ENCODE assay signal across 8 mouse cellular contexts in genomic region chr11:69072666-69073064, GRCm38 (mm10). TPM values are rescaled to one million over a fixed set of nuclear protein-coding genes. Genes with fewer than 3 reads are reported as not detected.
DNase-seq lines count a peak whose midpoint lies in the region; ATAC-seq and TF ChIP-seq lines count a peak whose summit lies in the region.

No protein-coding gene starts in this region.

- peak overlapping the region; percentile 90 for H3K27ac ChIP-seq in kidney, embryonic 14.5 days (ENCODE audit: low read depth, low read length)
- peak overlapping the region; percentile 52 for H3K27ac ChIP-seq in embryonic facial prominence, embryonic 11.5 days (replicated peaks; ENCODE audit: low read depth, low read length)
- peak overlapping the region; percentile 97 for H3K27ac ChIP-seq in hindbrain, postnatal 0 days
- peak overlapping the region; percentile 93 for H3K27ac ChIP-seq in midbrain, postnatal 0 days (ENCODE audit: low read depth, low read length)

- no peaks in the 10 kb centered on the region for H3K36me3 ChIP-seq in kidney, embryonic 14.5 days (ENCODE audit: control insufficient read depth, insufficient read depth, low read length)
- H3K36me3 ChIP-seq in embryonic facial prominence, embryonic 11.5 days (replicated peaks; ENCODE audit: control insufficient read depth, insufficient read depth, low read depth, low read length), result no peaks in the 10 kb centered on the region
- no peaks in the 10 kb centered on the region for H3K36me3 ChIP-seq in hindbrain, postnatal 0 days (ENCODE audit: insufficient read depth, low read length)
- no peaks in the 10 kb centered on the region for H3K36me3 ChIP-seq in midbrain, postnatal 0 days (ENCODE audit: insufficient read depth, low read length)

- peak overlapping the region; percentile 21 for H3K4me3 ChIP-seq in kidney, embryonic 14.5 days (ENCODE audit: low read length)
- H3K4me3 ChIP-seq in embryonic facial prominence, embryonic 11.5 days (ENCODE audit: low read depth, low read length), result peak overlapping the region; percentile 16
- H3K4me3 ChIP-seq in hindbrain, postnatal 0 days (ENCODE audit: low read length), result peak overlapping the region; percentile 32
- peak overlapping the region; percentile 27 for H3K4me3 ChIP-seq in midbrain, postnatal 0 days (ENCODE audit: low read depth, low read length)

- 15% methylated on average over 9 of the region's 9 CpGs for WGBS in kidney, embryonic 14.5 days
- 11% methylated on average over 9 of the region's 9 CpGs for WGBS in embryonic facial prominence, embryonic 11.5 days
- WGBS in hindbrain, postnatal 0 days, result 3% methylated on average over 9 of the region's 9 CpGs
- WGBS in midbrain, postnatal 0 days, result 5% methylated on average over 9 of the region's 9 CpGs

- no peak for TF ChIP-seq CTCF in hindbrain, postnatal 0 days (IDR thresholded peaks at IDR 0.05; ENCODE audit: low read depth)
- no peak for TF ChIP-seq CTCF in midbrain, postnatal 0 days (IDR thresholded peaks at IDR 0.05)

- DNase-seq in kidney, adult 11 months, result no peak
- DNase-seq in embryonic facial prominence, embryonic 11.5 days (ENCODE audit: low spot score), result no peak
- DNase-seq in hindbrain, postnatal 0 days (ENCODE audit: low spot score), result no peak
- no peak for DNase-seq in midbrain, postnatal 0 days (ENCODE audit: low spot score)
- DNase-seq in Muller cell, postnatal 12 days (ENCODE audit: inconsistent ontology term), result no peak
- no peak for DNase-seq in embryo, embryonic 10.5 days (ENCODE audit: low spot score)
- DNase-seq in adrenal gland, adult 2 months, result no peak

- peak overlapping the region; percentile 18; the same call in 1 of the 2 replicates for H3K9ac ChIP-seq in kidney, embryonic 14.5 days (ENCODE audit: low read depth, low read length)
- peak overlapping the region; percentile 46 for H3K9ac ChIP-seq in embryonic facial prominence, embryonic 11.5 days (replicated peaks; ENCODE audit: low read length)
- peak overlapping the region; percentile 59 for H3K9ac ChIP-seq in hindbrain, postnatal 0 days (replicated peaks; ENCODE audit: low read length)
- peak overlapping the region; percentile 25; the same call in 1 of the 2 replicates for H3K9ac ChIP-seq in midbrain, postnatal 0 days (replicated peaks; ENCODE audit: low read length, poor library complexity, severe bottlenecking)

- no peaks in the 10 kb centered on the region for H3K27me3 ChIP-seq in kidney, embryonic 14.5 days (ENCODE audit: control insufficient read depth, insufficient read depth, low read length)
- H3K27me3 ChIP-seq in embryonic facial prominence, embryonic 11.5 days (ENCODE audit: control insufficient read depth, insufficient read depth, low read length), result no peaks in the 10 kb centered on the region
- H3K27me3 ChIP-seq in hindbrain, postnatal 0 days (ENCODE audit: insufficient read depth, low read length), result no peaks in the 10 kb centered on the region
- H3K27me3 ChIP-seq in midbrain, postnatal 0 days (ENCODE audit: insufficient read depth, low read length), result no peaks in the 10 kb centered on the region

- peak overlapping the region; percentile 41 for H3K4me2 ChIP-seq in kidney, embryonic 14.5 days (replicated peaks; ENCODE audit: low read depth, low read length)
- peak overlapping the region; percentile 43 for H3K4me2 ChIP-seq in embryonic facial prominence, embryonic 11.5 days (ENCODE audit: low read depth, low read length)
- H3K4me2 ChIP-seq in hindbrain, postnatal 0 days (ENCODE audit: low read depth, low read length), result peak overlapping the region; percentile 61
- peak overlapping the region; percentile 54 for H3K4me2 ChIP-seq in midbrain, postnatal 0 days (ENCODE audit: low read depth, low read length, poor library complexity, severe bottlenecking)

- peaks cover 20% of the 10 kb centered on the region; the same call in 1 of the 2 replicates for H3K4me1 ChIP-seq in kidney, embryonic 14.5 days (ENCODE audit: control insufficient read depth, insufficient read depth, low read length)
- H3K4me1 ChIP-seq in embryonic facial prominence, embryonic 11.5 days (ENCODE audit: control insufficient read depth, insufficient read depth, low read length), result no peaks in the 10 kb centered on the region
- H3K4me1 ChIP-seq in hindbrain, postnatal 0 days (ENCODE audit: insufficient read depth, low read length), result peaks cover 8% of the 10 kb centered on the region; the same call in 1 of the 2 replicates
- peaks cover 9% of the 10 kb centered on the region; the same call in 1 of the 2 replicates for H3K4me1 ChIP-seq in midbrain, postnatal 0 days (ENCODE audit: insufficient read depth, low read length)

- H3K9me3 ChIP-seq in kidney, embryonic 14.5 days (ENCODE audit: control insufficient read depth, low read length), result no peaks in the 10 kb centered on the region
- H3K9me3 ChIP-seq in embryonic facial prominence, embryonic 11.5 days (replicated peaks; ENCODE audit: control insufficient read depth, low read length), result no peaks in the 10 kb centered on the region
- no peaks in the 10 kb centered on the region for H3K9me3 ChIP-seq in hindbrain, postnatal 0 days (ENCODE audit: low read length)
- H3K9me3 ChIP-seq in midbrain, postnatal 0 days (ENCODE audit: low read length), result no peaks in the 10 kb centered on the region

- ATAC-seq in kidney, embryonic 14.5 days (ENCODE audit: low FRiP score, low TSS enrichment), result no peak
- ATAC-seq in embryonic facial prominence, embryonic 11.5 days (replicated peaks; ENCODE audit: insufficient number of reproducible peaks, low FRiP score, low TSS enrichment, low read depth), result no peak
- ATAC-seq in hindbrain, postnatal 0 days, result no peak
- no peak for ATAC-seq in midbrain, postnatal 0 days (ENCODE audit: low FRiP score)

RNA-seq across cellular contexts. Expression of gene Tmem107, which starts 2.1 kb away (rescaled TPM):
- polyA plus RNA-seq in kidney, embryonic 14.5 days (2014; fragmentation: Nextera tagmentation; extraction: Ambion mirVana), result 62.2 and 73.8 TPM in 2 replicates
- 40.4 and 43.1 TPM in 2 replicates for polyA plus RNA-seq in embryonic facial prominence, embryonic 11.5 days (2014; fragmentation: Nextera tagmentation; extraction: Ambion mirVana)
- 68.9 and 135 TPM in 2 replicates for total RNA-seq in hindbrain, postnatal 0 days (2014; rRNA removed)
- 28.6 and 34.1 TPM in 2 replicates for polyA plus RNA-seq in hindbrain, postnatal 0 days (2015; fragmentation: Nextera tagmentation; extraction: Ambion mirVana)
- 42.4 and 61.8 TPM in 2 replicates for total RNA-seq in midbrain, postnatal 0 days (2014; rRNA removed)
- polyA plus RNA-seq in midbrain, postnatal 0 days (2015; fragmentation: Nextera tagmentation; extraction: Ambion mirVana), result 23.8 and 27.8 TPM in 2 replicates
- total RNA-seq in adrenal gland, adult 2 months (2021), result 10 to 100 TPM in 1 of 2 experiments, 1 to 10 TPM in 1; 9.5 to 16.9 TPM
- 46.6 and 49.1 TPM in 2 replicates for polyA plus RNA-seq in adrenal gland, adult 2 months (2012; rRNA removed)

RNA-seq across cellular contexts. Expression of gene Borcs6, which starts 13.1 kb away (rescaled TPM):
- 6.6 and 7.5 TPM in 2 replicates for polyA plus RNA-seq in kidney, embryonic 14.5 days (2014; fragmentation: Nextera tagmentation; extraction: Ambion mirVana)
- polyA plus RNA-seq in embryonic facial prominence, embryonic 11.5 days (2014; fragmentation: Nextera tagmentation; extraction: Ambion mirVana), result 6.4 and 7.7 TPM in 2 replicates
- 25.4 and 40.8 TPM in 2 replicates for total RNA-seq in hindbrain, postnatal 0 days (2014; rRNA removed)
- polyA plus RNA-seq in hindbrain, postnatal 0 days (2015; fragmentation: Nextera tagmentation; extraction: Ambion mirVana), result 21.3 and 21.9 TPM in 2 replicates
- 33.3 and 39.0 TPM in 2 replicates for total RNA-seq in midbrain, postnatal 0 days (2014; rRNA removed)
- polyA plus RNA-seq in midbrain, postnatal 0 days (2015; fragmentation: Nextera tagmentation; extraction: Ambion mirVana), result 21.1 and 21.3 TPM in 2 replicates
- 10 to 100 TPM; 21.3 to 26.4 TPM for total RNA-seq in adrenal gland, adult 2 months (2021)
- 38.9 and 41.4 TPM in 2 replicates for polyA plus RNA-seq in adrenal gland, adult 2 months (2012; rRNA removed)

RNA-seq across cellular contexts. Expression of gene Vamp2, which starts 15.6 kb away (rescaled TPM):
- 57.5 and 86.5 TPM in 2 replicates for polyA plus RNA-seq in kidney, embryonic 14.5 days (2014; fragmentation: Nextera tagmentation; extraction: Ambion mirVana)
- 48.8 and 61.9 TPM in 2 replicates for polyA plus RNA-seq in embryonic facial prominence, embryonic 11.5 days (2014; fragmentation: Nextera tagmentation; extraction: Ambion mirVana)
- 146 and 148 TPM in 2 replicates for total RNA-seq in hindbrain, postnatal 0 days (2014; rRNA removed)
- polyA plus RNA-seq in hindbrain, postnatal 0 days (2015; fragmentation: Nextera tagmentation; extraction: Ambion mirVana), result 417 and 489 TPM in 2 replicates
- total RNA-seq in midbrain, postnatal 0 days (2014; rRNA removed), result 144 and 157 TPM in 2 replicates
- 591 and 600 TPM in 2 replicates for polyA plus RNA-seq in midbrain, postnatal 0 days (2015; fragmentation: Nextera tagmentation; extraction: Ambion mirVana)
- 100 to 1,000 TPM; 104 to 130 TPM for total RNA-seq in adrenal gland, adult 2 months (2021)
- polyA plus RNA-seq in adrenal gland, adult 2 months (2012; rRNA removed), result 425 and 479 TPM in 2 replicates

RNA-seq across cellular contexts. Expression of gene Per1, which starts 22.4 kb away (rescaled TPM):
- polyA plus RNA-seq in kidney, embryonic 14.5 days (2014; fragmentation: Nextera tagmentation; extraction: Ambion mirVana), result 6.1 and 8.9 TPM in 2 replicates
- 5.5 and 6.5 TPM in 2 replicates for polyA plus RNA-seq in embryonic facial prominence, embryonic 11.5 days (2014; fragmentation: Nextera tagmentation; extraction: Ambion mirVana)
- 24.4 and 27.1 TPM in 2 replicates for total RNA-seq in hindbrain, postnatal 0 days (2014; rRNA removed)
- 11.9 and 15.9 TPM in 2 replicates for polyA plus RNA-seq in hindbrain, postnatal 0 days (2015; fragmentation: Nextera tagmentation; extraction: Ambion mirVana)
- total RNA-seq in midbrain, postnatal 0 days (2014; rRNA removed), result 28.5 and 47.1 TPM in 2 replicates
- polyA plus RNA-seq in midbrain, postnatal 0 days (2015; fragmentation: Nextera tagmentation; extraction: Ambion mirVana), result 11.8 and 15.4 TPM in 2 replicates
- 10 to 100 TPM; 55.0 to 75.9 TPM for total RNA-seq in adrenal gland, adult 2 months (2021)
- 41.3 and 76.1 TPM in 2 replicates for polyA plus RNA-seq in adrenal gland, adult 2 months (2012; rRNA removed)

RNA-seq across cellular contexts. Expression of gene Aurkb, which starts 27.2 kb away (rescaled TPM):
- polyA plus RNA-seq in kidney, embryonic 14.5 days (2014; fragmentation: Nextera tagmentation; extraction: Ambion mirVana), result 145 and 155 TPM in 2 replicates
- polyA plus RNA-seq in embryonic facial prominence, embryonic 11.5 days (2014; fragmentation: Nextera tagmentation; extraction: Ambion mirVana), result 162 and 175 TPM in 2 replicates
- 15.9 and 21.6 TPM in 2 replicates for total RNA-seq in hindbrain, postnatal 0 days (2014; rRNA removed)
- 24.8 and 26.3 TPM in 2 replicates for polyA plus RNA-seq in hindbrain, postnatal 0 days (2015; fragmentation: Nextera tagmentation; extraction: Ambion mirVana)
- total RNA-seq in midbrain, postnatal 0 days (2014; rRNA removed), result 6.9 and 10.5 TPM in 2 replicates
- polyA plus RNA-seq in midbrain, postnatal 0 days (2015; fragmentation: Nextera tagmentation; extraction: Ambion mirVana), result 6.0 and 6.9 TPM in 2 replicates
- 1 to 10 TPM; 1.7 to 2.8 TPM for total RNA-seq in adrenal gland, adult 2 months (2021)
- polyA plus RNA-seq in adrenal gland, adult 2 months (2012; rRNA removed), result 10.8 and 11.2 TPM in 2 replicates
